Mouse (Mus musculus) liver, embryonic 18 days (tissue): ENCODE results near the gene Ipo7. TPM values are rescaled to one million over a fixed set of nuclear protein-coding genes. Genes with fewer than 3 reads are reported as not detected.

Source experiments
- polyA plus RNA-seq: library from polyadenylated mRNA; depleted of rRNA; stranded (reverse); fragments of >200 nt; gene quantifications from 2 replicates; pipeline ENCODE4 v1.2.3, GENCODE M21; 2012; rRNA removed

Ipo7 gene
- 17.3 and 19.3 TPM in 2 replicates for polyA plus RNA-seq

DNA sequence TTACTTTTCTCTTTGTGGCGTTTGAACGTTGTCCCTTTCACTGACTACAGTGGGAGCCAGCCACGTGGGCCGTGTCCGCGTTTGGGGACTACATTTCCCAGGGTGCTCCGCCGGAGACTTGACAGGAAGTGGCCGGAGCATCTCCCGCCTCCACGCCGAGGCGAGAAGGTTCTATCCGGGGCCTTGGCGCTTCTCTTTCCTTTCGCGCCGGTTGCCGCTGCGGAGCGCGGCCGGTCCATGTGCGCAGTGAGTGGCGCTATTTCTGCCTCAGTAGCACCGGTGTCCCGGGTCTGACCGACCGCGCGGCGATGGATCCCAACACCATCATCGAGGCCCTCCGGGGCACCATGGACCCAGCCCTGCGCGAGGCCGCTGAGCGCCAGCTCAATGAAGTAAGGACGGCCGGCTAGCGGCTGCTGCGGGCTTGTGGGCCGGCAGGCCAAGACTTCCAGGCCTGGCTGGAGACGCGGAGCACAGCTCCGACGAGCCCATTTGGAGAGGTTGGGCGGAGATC lies at the start of gene Ipo7:
Gene Ipo7 (plus strand): TSS at position 158 of the 514 bp plus-strand sequence.

DNA sequence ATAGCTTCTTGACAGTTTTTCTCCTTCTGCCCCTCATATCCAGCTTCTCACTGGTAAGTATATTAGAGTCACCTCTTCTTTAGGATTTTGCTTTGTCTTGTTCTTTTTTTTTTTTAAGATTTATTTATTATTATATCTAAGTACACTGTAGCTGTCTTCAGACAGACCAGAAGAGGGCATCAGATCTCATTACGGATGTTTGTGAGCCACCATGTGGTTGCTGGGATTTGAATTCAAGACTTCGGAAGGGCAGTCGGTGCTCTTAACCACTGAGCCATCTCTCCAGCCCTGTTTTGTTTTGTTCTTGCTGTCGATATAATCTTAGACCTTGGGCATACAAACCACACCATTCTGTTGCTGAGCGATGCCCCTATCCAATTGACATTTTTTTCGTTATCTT lies 31.3 kb upstream of the Ipo7 start, which contains the start of gene Tmem41b:
Gene Tmem41b (minus strand): TSS at position 155 of the 400 bp plus-strand sequence.

DNA sequence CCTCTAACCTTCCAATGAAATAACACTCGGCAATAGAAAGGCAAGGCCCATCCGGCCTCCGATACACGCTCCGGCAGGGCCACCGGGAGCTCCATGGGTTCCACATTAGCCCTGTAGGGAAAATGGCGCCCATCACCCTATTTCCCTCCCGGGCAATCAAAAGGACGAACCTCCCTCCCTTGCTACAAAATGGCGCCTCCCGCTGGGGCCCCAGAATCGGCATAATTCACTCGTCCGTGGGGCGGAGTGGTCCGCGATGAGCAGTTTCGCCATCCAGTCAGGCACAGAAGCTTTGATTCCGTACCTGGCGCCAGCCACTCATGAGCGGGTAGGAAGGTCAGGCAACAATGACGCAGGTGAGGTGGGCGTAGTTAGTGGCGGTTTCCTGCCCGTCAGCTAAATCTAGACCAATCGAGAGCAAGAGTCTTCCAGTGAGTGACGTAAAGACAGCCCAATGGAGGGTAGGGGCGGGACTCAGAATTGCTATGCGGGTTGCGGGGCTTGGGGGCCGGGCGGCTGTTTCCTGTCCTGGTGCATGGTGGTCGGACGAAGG lies 43.2 kb downstream of the Ipo7 start, which contains the start of gene Zfp143:
Gene Zfp143 (plus strand): TSS at position 19 of the 553 bp plus-strand sequence.

Other genes starting within 250 kb of the Ipo7 start
- gene Nrip3, start 236.2 kb upstream of the Ipo7 start, polyA plus RNA-seq, result 0.14 and 0.24 TPM in 2 replicates
- gene Scube2, start 152.6 kb upstream of the Ipo7 start, polyA plus RNA-seq, result 0.02 and 0.04 TPM in 2 replicates
- gene Dennd5a, start 57.8 kb upstream of the Ipo7 start, polyA plus RNA-seq, result 18.3 and 21.4 TPM in 2 replicates
- gene Tmem41b, start 31.3 kb upstream of the Ipo7 start, polyA plus RNA-seq, result 15.4 and 18.0 TPM in 2 replicates
- gene Zfp143, start 42.9 kb downstream of the Ipo7 start, polyA plus RNA-seq, result 6.9 and 7.4 TPM in 2 replicates
- gene Wee1, start 103.8 kb downstream of the Ipo7 start, polyA plus RNA-seq, result 5.4 and 5.7 TPM in 2 replicates
- gene Swap70, start 203.4 kb downstream of the Ipo7 start, polyA plus RNA-seq, result 4.6 and 5.1 TPM in 2 replicates